In genomic region chr2:168002188-168002587, GRCm38 (mm10) we compare ENCODE assay signal across 27 mouse cellular contexts. TPM values are rescaled to one million over a fixed set of nuclear protein-coding genes. Genes with fewer than 3 reads are reported as not detected.
A peak's percentile ranks its signal among the peaks of the same experiment; 100 is the strongest.
DNase-seq lines count a peak whose midpoint lies in the region; ATAC-seq and TF ChIP-seq lines count a peak whose summit lies in the region.
"Had no signal": no experiment of that assay in that cellular context is flagged by ENCODE, and none has a peak within 500 bp of the region (broad histone marks: within the 10 kb centered on the region; RNA-seq: fewer than 3 reads in every experiment).

No protein-coding gene starts in this region.

- peaks cover 8% of the 10 kb centered on the region; the same call in 1 of the 2 replicates for H3K9me3 ChIP-seq in embryonic facial prominence, embryonic 13.5 days
- H3K9me3 ChIP-seq in embryonic facial prominence, embryonic 10.5 days: peaks cover 9% of the 10 kb centered on the region
- H3K9me3 ChIP-seq in lung, postnatal 0 days (ENCODE audit: low read length): no peaks in the 10 kb centered on the region
- peaks cover 7% of the 10 kb centered on the region; the same call in 1 of the 2 replicates for H3K9me3 ChIP-seq in embryonic facial prominence, embryonic 14.5 days (ENCODE audit: control insufficient read depth, low read length)
- H3K9me3 ChIP-seq: heart, embryonic 13.5 days had no signal

- no peak overlapping the region for H3K4me2 ChIP-seq in embryonic facial prominence, embryonic 13.5 days
- H3K4me2 ChIP-seq in lung, postnatal 0 days (replicated peaks; ENCODE audit: low read depth, low read length): no peak overlapping the region
- H3K4me2 ChIP-seq in embryonic facial prominence, embryonic 14.5 days (ENCODE audit: low read depth, low read length): no peak overlapping the region
- H3K4me2 ChIP-seq: embryonic facial prominence, embryonic 12.5 days; heart, embryonic 13.5 days; hindbrain, embryonic 14.5 days had no signal

- DNase-seq in embryonic facial prominence, embryonic 10.5 days (ENCODE audit: low spot score): no peak
- DNase-seq in lung, postnatal 0 days (ENCODE audit: low spot score): peak; percentile 37
- no peak for DNase-seq in lung, postnatal 14 days
- peak; percentile 52 for DNase-seq in 3134 (ENCODE audit: extremely low read depth, insufficient read length, low spot score)
- peak; percentile 47 for DNase-seq in embryonic facial prominence, embryonic 14.5 days (ENCODE audit: low spot score)
- no peak for DNase-seq in thymus, postnatal 0 days (ENCODE audit: low spot score)
- DNase-seq in gastrocnemius, adult 2 months: no peak
- DNase-seq: adrenal gland, postnatal 10 days; adrenal gland, postnatal 36 days; cerebellum, adult 18-20 months; cerebellum, adult 9-10 months; cerebellum, postnatal 14 days; forebrain, postnatal 0 days; gastrocnemius, postnatal 25 days; heart, adult 2 months; heart, postnatal 14 days; heart, postnatal 4 days had no signal

- no peak overlapping the region for H3K4me3 ChIP-seq in embryonic facial prominence, embryonic 13.5 days
- H3K4me3 ChIP-seq in embryonic facial prominence, embryonic 10.5 days: no peak overlapping the region
- H3K4me3 ChIP-seq in lung, postnatal 0 days (ENCODE audit: low read depth, low read length): no peak overlapping the region
- H3K4me3 ChIP-seq in embryonic facial prominence, embryonic 14.5 days (ENCODE audit: low read depth, low read length): no peak overlapping the region
- no peak overlapping the region for H3K4me3 ChIP-seq in gastrocnemius, adult 2 months
- H3K4me3 ChIP-seq: embryonic facial prominence, embryonic 12.5 days; forebrain, embryonic 10.5 days; heart, adult 2 months; heart, embryonic 13.5 days had no signal

- H3K36me3 ChIP-seq in embryonic facial prominence, embryonic 13.5 days: peaks cover 25% of the 10 kb centered on the region
- H3K36me3 ChIP-seq in embryonic facial prominence, embryonic 10.5 days (replicated peaks): no peaks in the 10 kb centered on the region
- no peaks in the 10 kb centered on the region for H3K36me3 ChIP-seq in lung, postnatal 0 days (ENCODE audit: insufficient read depth, low read length)
- H3K36me3 ChIP-seq in embryonic facial prominence, embryonic 14.5 days (ENCODE audit: control insufficient read depth, insufficient read depth, low read length): peaks cover 7% of the 10 kb centered on the region; the same call in 1 of the 2 replicates
- H3K36me3 ChIP-seq: embryonic facial prominence, embryonic 12.5 days; forebrain, embryonic 10.5 days; heart, embryonic 13.5 days had no signal

- no peak overlapping the region for H3K9ac ChIP-seq in embryonic facial prominence, embryonic 13.5 days
- no peak overlapping the region for H3K9ac ChIP-seq in lung, postnatal 0 days (replicated peaks; ENCODE audit: low read depth)
- no peak overlapping the region for H3K9ac ChIP-seq in embryonic facial prominence, embryonic 14.5 days (ENCODE audit: low read depth, low read length)
- H3K9ac ChIP-seq: embryonic facial prominence, embryonic 12.5 days; forebrain, postnatal 0 days; heart, embryonic 13.5 days; hindbrain, embryonic 14.5 days had no signal

- no peak for TF ChIP-seq CTCF in lung, postnatal 0 days (IDR thresholded peaks at IDR 0.05)
- no peak for TF ChIP-seq CTCF in gastrocnemius, adult 2 months (IDR thresholded peaks at IDR 0.05)

- intact Hi-C loops in gastrocnemius, adult 2 months (cut with DNase I): no loop called here

- no peak for ATAC-seq in embryonic facial prominence, embryonic 13.5 days (ENCODE audit: insufficient number of reproducible peaks, insufficient read depth, low FRiP score, low TSS enrichment, low read depth)
- ATAC-seq in lung, postnatal 0 days: 0 out of 2 replicates have a peak, but pooled peaks have one; percentile 10
- ATAC-seq in embryonic facial prominence, embryonic 14.5 days (ENCODE audit: low read depth): no peak
- ATAC-seq: CD4-positive, CD25-positive, alpha-beta regulatory T cell, adult 4 months; forebrain, embryonic 14.5 days; forebrain, postnatal 0 days; hindbrain, postnatal 0 days; inflammation-experienced regulatory T-cells, adult 6 months; intestine, embryonic 16.5 days had no signal

- H3K4me1 ChIP-seq in embryonic facial prominence, embryonic 13.5 days: peaks cover 14% of the 10 kb centered on the region; the same call in 1 of the 2 replicates
- peaks cover 45% of the 10 kb centered on the region for H3K4me1 ChIP-seq in embryonic facial prominence, embryonic 10.5 days
- peaks cover 7% of the 10 kb centered on the region; the same call in 1 of the 2 replicates for H3K4me1 ChIP-seq in lung, postnatal 0 days (ENCODE audit: insufficient read depth, low read depth, low read length)
- H3K4me1 ChIP-seq in embryonic facial prominence, embryonic 14.5 days (ENCODE audit: control insufficient read depth, insufficient read depth, low read length): no peaks in the 10 kb centered on the region; the same call in 1 of the 2 replicates

- H3K27ac ChIP-seq in embryonic facial prominence, embryonic 13.5 days: peak overlapping the region; percentile 1; the same call in 1 of the 2 replicates
- no peak overlapping the region for H3K27ac ChIP-seq in embryonic facial prominence, embryonic 10.5 days (replicated peaks)
- no peak overlapping the region for H3K27ac ChIP-seq in lung, postnatal 0 days (ENCODE audit: low read length)
- H3K27ac ChIP-seq in embryonic facial prominence, embryonic 14.5 days (replicated peaks; ENCODE audit: low read depth, low read length): no peak overlapping the region
- no peak overlapping the region for H3K27ac ChIP-seq in gastrocnemius, adult 2 months
- H3K27ac ChIP-seq: embryonic facial prominence, embryonic 12.5 days; heart, adult 2 months; heart, embryonic 13.5 days; hindbrain, embryonic 14.5 days; hindbrain, postnatal 0 days had no signal

- no peaks in the 10 kb centered on the region for H3K27me3 ChIP-seq in embryonic facial prominence, embryonic 13.5 days
- H3K27me3 ChIP-seq in embryonic facial prominence, embryonic 10.5 days (replicated peaks; ENCODE audit: low read depth, poor library complexity, severe bottlenecking): no peaks in the 10 kb centered on the region
- H3K27me3 ChIP-seq in lung, postnatal 0 days (replicated peaks; ENCODE audit: insufficient read depth, low read length): no peaks in the 10 kb centered on the region
- no peaks in the 10 kb centered on the region for H3K27me3 ChIP-seq in embryonic facial prominence, embryonic 14.5 days (replicated peaks; ENCODE audit: control insufficient read depth, insufficient read depth, low read length)
- H3K27me3 ChIP-seq: embryonic facial prominence, embryonic 12.5 days; heart, embryonic 13.5 days had no signal

- 54% methylated on average over 4 of the region's 4 CpGs for WGBS in embryonic facial prominence, embryonic 13.5 days
- WGBS in embryonic facial prominence, embryonic 10.5 days: 52% methylated on average over 4 of the region's 4 CpGs
- WGBS in lung, postnatal 0 days: 56% methylated on average over 4 of the region's 4 CpGs
- WGBS in embryonic facial prominence, embryonic 14.5 days: 59% methylated on average over 4 of the region's 4 CpGs

- no peak for TF ChIP-seq EP300 in lung, postnatal 0 days (IDR thresholded peaks at IDR 0.05)

RNA-seq across cellular contexts. Expression of gene Ripor3, which starts 8.2 kb away (rescaled TPM):
- 7.0 and 7.7 TPM in 2 replicates for polyA plus RNA-seq in embryonic facial prominence, embryonic 13.5 days (2015; fragmentation: Nextera tagmentation; extraction: Ambion mirVana)
- polyA plus RNA-seq in embryonic facial prominence, embryonic 10.5 days (2016; fragmentation: Nextera tagmentation; extraction: Ambion mirVana): 0.47 and 0.95 TPM in 2 replicates
- polyA plus RNA-seq in lung, postnatal 0 days (2015; fragmentation: Nextera tagmentation; extraction: Ambion mirVana): 1.00 and 1.1 TPM in 2 replicates
- polyA plus RNA-seq in embryonic facial prominence, embryonic 14.5 days (2014; fragmentation: Nextera tagmentation; extraction: Ambion mirVana): 4.1 and 5.9 TPM in 2 replicates
- 0.18 and 0.30 TPM in 2 replicates for polyA plus RNA-seq in thymus, postnatal 0 days (2015; fragmentation: Nextera tagmentation; extraction: Ambion mirVana)
- under 1 TPM; 0.20 to 0.33 TPM for total RNA-seq in gastrocnemius, adult 2 months (2021)

Comparison
In these comparisons a context has a peak if more than half of its experiments do, and no peak if none do; other contexts are left out.
1. DNase-seq: peak in lung, postnatal 0 days (single experiment), 3134 (single experiment) and embryonic facial prominence, embryonic 14.5 days (single experiment); none in embryonic facial prominence, embryonic 10.5 days (single experiment), lung, postnatal 14 days (single experiment), thymus, postnatal 0 days (single experiment) and gastrocnemius, adult 2 months (single experiment).